13 mouse cellular contexts compared by ENCODE assay signal in genomic region chr7:141508160-141508559, GRCm38 (mm10). TPM values are rescaled to one million over a fixed set of nuclear protein-coding genes. Genes with fewer than 3 reads are reported as not detected.
DNase-seq lines count a peak whose midpoint lies in the region; ATAC-seq lines count a peak whose summit lies in the region.
"Had no signal": no experiment of that assay in that cellular context is flagged by ENCODE, and none has a peak within 500 bp of the region (broad histone marks: within the 10 kb centered on the region; RNA-seq: fewer than 3 reads in every experiment).

No protein-coding gene starts in this region.

- DNase-seq in forebrain, embryonic 14.5 days (ENCODE audit: low spot score) = no peak
- DNase-seq in midbrain, embryonic 10.5 days (ENCODE audit: low spot score) = no peak
- no peak for DNase-seq in midbrain, embryonic 14.5 days
- no peak for DNase-seq in intestine, embryonic 14.5 days (ENCODE audit: low spot score)
- DNase-seq in frontal cortex, postnatal 25 days (ENCODE audit: low spot score in 2 of 2) = no peak
- DNase-seq in natural killer cell, adult 2 months (ENCODE audit: low spot score in 2 of 2) = no peak
- DNase-seq: adrenal gland, adult 8-10 months; cerebellum, adult 18-20 months; kidney, adult 18-20 months; lung, postnatal 14 days had no signal

- no peak overlapping the region for H3K4me3 ChIP-seq in forebrain, embryonic 13.5 days
- H3K4me3 ChIP-seq in forebrain, embryonic 14.5 days (ENCODE audit: low read depth, low read length) = no peak overlapping the region
- H3K4me3 ChIP-seq in midbrain, embryonic 10.5 days = no peak overlapping the region
- H3K4me3 ChIP-seq in midbrain, embryonic 14.5 days (replicated peaks; ENCODE audit: low read depth, low read length) = no peak overlapping the region
- H3K4me3 ChIP-seq in intestine, embryonic 14.5 days (ENCODE audit: low read depth, low read length) = no peak overlapping the region
- H3K4me3 ChIP-seq in liver, embryonic 16.5 days (ENCODE audit: low read depth, low read length) = peak overlapping the region; percentile 77
- H3K4me3 ChIP-seq: embryonic facial prominence, embryonic 15.5 days had no signal

- no peak overlapping the region for H3K4me2 ChIP-seq in forebrain, embryonic 13.5 days
- H3K4me2 ChIP-seq in forebrain, embryonic 14.5 days (ENCODE audit: low read length) = no peak overlapping the region
- H3K4me2 ChIP-seq in midbrain, embryonic 14.5 days (ENCODE audit: low read length) = no peak overlapping the region
- no peak overlapping the region for H3K4me2 ChIP-seq in intestine, embryonic 14.5 days (ENCODE audit: low read length)
- peak overlapping the region; percentile 79 for H3K4me2 ChIP-seq in liver, embryonic 16.5 days (ENCODE audit: low read depth, low read length)
- H3K4me2 ChIP-seq: embryonic facial prominence, embryonic 15.5 days had no signal

- H3K9ac ChIP-seq in forebrain, embryonic 13.5 days = peak overlapping the region; percentile 0; the same call in 1 of the 2 replicates
- H3K9ac ChIP-seq in forebrain, embryonic 14.5 days (ENCODE audit: low read length) = no peak overlapping the region
- no peak overlapping the region for H3K9ac ChIP-seq in midbrain, embryonic 14.5 days (replicated peaks; ENCODE audit: low read length)
- no peak overlapping the region for H3K9ac ChIP-seq in intestine, embryonic 14.5 days (ENCODE audit: low read length)
- peak overlapping the region; percentile 67 for H3K9ac ChIP-seq in liver, embryonic 16.5 days (ENCODE audit: low read depth, low read length)
- H3K9ac ChIP-seq: embryonic facial prominence, embryonic 15.5 days had no signal

- no peak for ATAC-seq in forebrain, embryonic 13.5 days
- ATAC-seq in forebrain, embryonic 14.5 days = no peak
- ATAC-seq in midbrain, embryonic 14.5 days (ENCODE audit: low FRiP score, low TSS enrichment) = no peak
- ATAC-seq in intestine, embryonic 14.5 days (replicated peaks; ENCODE audit: low FRiP score, low TSS enrichment, low read depth) = no peak
- peak; percentile 76 for ATAC-seq in liver, embryonic 16.5 days (ENCODE audit: low read depth)

- H3K36me3 ChIP-seq in forebrain, embryonic 13.5 days (ENCODE audit: poor library complexity, severe bottlenecking) = peaks cover 31% of the 10 kb centered on the region; the same call in 1 of the 2 replicates
- H3K36me3 ChIP-seq in forebrain, embryonic 14.5 days (ENCODE audit: control insufficient read depth, insufficient read depth, low read length) = 0 out of 2 replicates have a peak, but pooled peaks cover 8% of the 10 kb centered on the region
- peaks cover 20% of the 10 kb centered on the region for H3K36me3 ChIP-seq in midbrain, embryonic 10.5 days
- H3K36me3 ChIP-seq in midbrain, embryonic 14.5 days (ENCODE audit: control insufficient read depth, insufficient read depth, low read length) = peaks cover 24% of the 10 kb centered on the region; the same call in 1 of the 2 replicates
- no peaks in the 10 kb centered on the region for H3K36me3 ChIP-seq in intestine, embryonic 14.5 days (ENCODE audit: control insufficient read depth, insufficient read depth, low read length)
- H3K36me3 ChIP-seq in liver, embryonic 16.5 days (ENCODE audit: control insufficient read depth, insufficient read depth) = peaks cover 30% of the 10 kb centered on the region

- H3K27ac ChIP-seq in forebrain, embryonic 13.5 days = peak overlapping the region; percentile 0
- no peak overlapping the region for H3K27ac ChIP-seq in forebrain, embryonic 14.5 days (ENCODE audit: low read depth, low read length)
- peak overlapping the region; percentile 77 for H3K27ac ChIP-seq in midbrain, embryonic 10.5 days (replicated peaks)
- H3K27ac ChIP-seq in midbrain, embryonic 14.5 days (replicated peaks; ENCODE audit: low read depth, low read length) = no peak overlapping the region; the same call in 1 of the 2 replicates
- H3K27ac ChIP-seq in intestine, embryonic 14.5 days (ENCODE audit: low read depth) = 0 out of 2 replicates have a peak overlapping the region, but pooled peaks have one; percentile 29
- H3K27ac ChIP-seq in liver, embryonic 16.5 days (ENCODE audit: low read length) = peak overlapping the region; percentile 95
- H3K27ac ChIP-seq: embryonic facial prominence, embryonic 15.5 days had no signal

- no peaks in the 10 kb centered on the region for H3K4me1 ChIP-seq in forebrain, embryonic 13.5 days
- no peaks in the 10 kb centered on the region for H3K4me1 ChIP-seq in forebrain, embryonic 14.5 days (ENCODE audit: control insufficient read depth, insufficient read depth, low read length)
- peaks cover 30% of the 10 kb centered on the region for H3K4me1 ChIP-seq in midbrain, embryonic 10.5 days
- H3K4me1 ChIP-seq in midbrain, embryonic 14.5 days (ENCODE audit: control insufficient read depth, insufficient read depth, low read length) = no peaks in the 10 kb centered on the region
- no peaks in the 10 kb centered on the region for H3K4me1 ChIP-seq in intestine, embryonic 14.5 days (replicated peaks; ENCODE audit: control insufficient read depth, insufficient read depth, low read length)
- H3K4me1 ChIP-seq in liver, embryonic 16.5 days (ENCODE audit: control insufficient read depth, low read depth, low read length) = peaks cover 26% of the 10 kb centered on the region
- H3K4me1 ChIP-seq: embryonic facial prominence, embryonic 15.5 days had no signal

- no peaks in the 10 kb centered on the region for H3K27me3 ChIP-seq in forebrain, embryonic 13.5 days
- no peaks in the 10 kb centered on the region for H3K27me3 ChIP-seq in forebrain, embryonic 14.5 days (replicated peaks; ENCODE audit: control insufficient read depth, insufficient read depth, low read length)
- no peaks in the 10 kb centered on the region for H3K27me3 ChIP-seq in midbrain, embryonic 10.5 days (ENCODE audit: low read depth, poor library complexity, severe bottlenecking)
- H3K27me3 ChIP-seq in midbrain, embryonic 14.5 days (ENCODE audit: control insufficient read depth, insufficient read depth, low read length) = no peaks in the 10 kb centered on the region
- no peaks in the 10 kb centered on the region for H3K27me3 ChIP-seq in intestine, embryonic 14.5 days (replicated peaks; ENCODE audit: control insufficient read depth, insufficient read depth, low read length)
- H3K27me3 ChIP-seq in liver, embryonic 16.5 days (ENCODE audit: control insufficient read depth, insufficient read depth, low read depth, low read length) = no peaks in the 10 kb centered on the region
- H3K27me3 ChIP-seq: embryonic facial prominence, embryonic 15.5 days had no signal

- no peaks in the 10 kb centered on the region for H3K9me3 ChIP-seq in forebrain, embryonic 13.5 days (replicated peaks)
- H3K9me3 ChIP-seq in forebrain, embryonic 14.5 days (replicated peaks; ENCODE audit: control insufficient read depth, low read length) = no peaks in the 10 kb centered on the region
- no peaks in the 10 kb centered on the region for H3K9me3 ChIP-seq in midbrain, embryonic 10.5 days (replicated peaks)
- no peaks in the 10 kb centered on the region for H3K9me3 ChIP-seq in midbrain, embryonic 14.5 days (ENCODE audit: control insufficient read depth, low read length)
- H3K9me3 ChIP-seq in intestine, embryonic 14.5 days (ENCODE audit: control insufficient read depth, low read length) = no peaks in the 10 kb centered on the region
- no peaks in the 10 kb centered on the region for H3K9me3 ChIP-seq in liver, embryonic 16.5 days (replicated peaks; ENCODE audit: control insufficient read depth, low read length)
- H3K9me3 ChIP-seq: embryonic facial prominence, embryonic 15.5 days had no signal

RNA-seq across cellular contexts. Expression of gene Chid1, which starts 31.5 kb away (rescaled TPM):
- polyA plus RNA-seq in forebrain, embryonic 13.5 days (2015; fragmentation: Nextera tagmentation; extraction: Ambion mirVana) = 24.3 and 31.8 TPM in 2 replicates
- polyA plus RNA-seq in forebrain, embryonic 14.5 days (2014; fragmentation: Nextera tagmentation; extraction: Ambion mirVana) = 32.7 and 37.1 TPM in 2 replicates
- 25.0 and 29.4 TPM in 2 replicates for polyA plus RNA-seq in midbrain, embryonic 10.5 days (2016; fragmentation: Nextera tagmentation; extraction: Ambion mirVana)
- 37.9 and 40.2 TPM in 2 replicates for polyA plus RNA-seq in midbrain, embryonic 14.5 days (2014; fragmentation: Nextera tagmentation; extraction: Ambion mirVana)
- 39.0 and 42.1 TPM in 2 replicates for polyA plus RNA-seq in intestine, embryonic 14.5 days (2014; fragmentation: Nextera tagmentation; extraction: Ambion mirVana)
- polyA plus RNA-seq in liver, embryonic 16.5 days (2015; fragmentation: Nextera tagmentation; extraction: Ambion mirVana) = 25.3 and 26.6 TPM in 2 replicates

RNA-seq across cellular contexts. Expression of gene Tspan4, which starts 33.1 kb away (rescaled TPM):
- polyA plus RNA-seq in forebrain, embryonic 13.5 days (2015; fragmentation: Nextera tagmentation; extraction: Ambion mirVana) = 18.0 and 20.0 TPM in 2 replicates
- 29.9 and 30.9 TPM in 2 replicates for polyA plus RNA-seq in forebrain, embryonic 14.5 days (2014; fragmentation: Nextera tagmentation; extraction: Ambion mirVana)
- polyA plus RNA-seq in midbrain, embryonic 10.5 days (2016; fragmentation: Nextera tagmentation; extraction: Ambion mirVana) = 33.3 and 38.7 TPM in 2 replicates
- 35.2 and 36.4 TPM in 2 replicates for polyA plus RNA-seq in midbrain, embryonic 14.5 days (2014; fragmentation: Nextera tagmentation; extraction: Ambion mirVana)
- polyA plus RNA-seq in intestine, embryonic 14.5 days (2014; fragmentation: Nextera tagmentation; extraction: Ambion mirVana) = 75.1 and 83.9 TPM in 2 replicates
- 46.1 and 47.2 TPM in 2 replicates for polyA plus RNA-seq in liver, embryonic 16.5 days (2015; fragmentation: Nextera tagmentation; extraction: Ambion mirVana)

RNA-seq across cellular contexts. Expression of gene Polr2l, which starts 33.2 kb away (rescaled TPM):
- 76.5 and 89.5 TPM in 2 replicates for polyA plus RNA-seq in forebrain, embryonic 13.5 days (2015; fragmentation: Nextera tagmentation; extraction: Ambion mirVana)
- polyA plus RNA-seq in forebrain, embryonic 14.5 days (2014; fragmentation: Nextera tagmentation; extraction: Ambion mirVana) = 72.2 and 79.3 TPM in 2 replicates
- 82.1 and 85.0 TPM in 2 replicates for polyA plus RNA-seq in midbrain, embryonic 10.5 days (2016; fragmentation: Nextera tagmentation; extraction: Ambion mirVana)
- 75.1 and 93.3 TPM in 2 replicates for polyA plus RNA-seq in midbrain, embryonic 14.5 days (2014; fragmentation: Nextera tagmentation; extraction: Ambion mirVana)
- 67.7 and 73.4 TPM in 2 replicates for polyA plus RNA-seq in intestine, embryonic 14.5 days (2014; fragmentation: Nextera tagmentation; extraction: Ambion mirVana)
- polyA plus RNA-seq in liver, embryonic 16.5 days (2015; fragmentation: Nextera tagmentation; extraction: Ambion mirVana) = 36.4 and 39.2 TPM in 2 replicates

RNA-seq across cellular contexts. Expression of gene Cd151, which starts 41.0 kb away (rescaled TPM):
- 12.0 and 14.3 TPM in 2 replicates for polyA plus RNA-seq in forebrain, embryonic 13.5 days (2015; fragmentation: Nextera tagmentation; extraction: Ambion mirVana)
- 56.8 and 60.4 TPM in 2 replicates for polyA plus RNA-seq in forebrain, embryonic 14.5 days (2014; fragmentation: Nextera tagmentation; extraction: Ambion mirVana)
- 17.3 and 17.6 TPM in 2 replicates for polyA plus RNA-seq in midbrain, embryonic 10.5 days (2016; fragmentation: Nextera tagmentation; extraction: Ambion mirVana)
- 43.8 and 44.1 TPM in 2 replicates for polyA plus RNA-seq in midbrain, embryonic 14.5 days (2014; fragmentation: Nextera tagmentation; extraction: Ambion mirVana)
- polyA plus RNA-seq in intestine, embryonic 14.5 days (2014; fragmentation: Nextera tagmentation; extraction: Ambion mirVana) = 73.4 and 73.5 TPM in 2 replicates
- polyA plus RNA-seq in liver, embryonic 16.5 days (2015; fragmentation: Nextera tagmentation; extraction: Ambion mirVana) = 5.3 and 6.9 TPM in 2 replicates

RNA-seq across cellular contexts. Expression of gene Cracr2b, which starts 47.3 kb away (rescaled TPM):
- 3.2 and 6.0 TPM in 2 replicates for polyA plus RNA-seq in forebrain, embryonic 13.5 days (2015; fragmentation: Nextera tagmentation; extraction: Ambion mirVana)
- 3.0 and 4.3 TPM in 2 replicates for polyA plus RNA-seq in forebrain, embryonic 14.5 days (2014; fragmentation: Nextera tagmentation; extraction: Ambion mirVana)
- 4.1 and 6.9 TPM in 2 replicates for polyA plus RNA-seq in midbrain, embryonic 10.5 days (2016; fragmentation: Nextera tagmentation; extraction: Ambion mirVana)
- polyA plus RNA-seq in midbrain, embryonic 14.5 days (2014; fragmentation: Nextera tagmentation; extraction: Ambion mirVana) = 3.8 and 4.6 TPM in 2 replicates
- 13.8 and 14.0 TPM in 2 replicates for polyA plus RNA-seq in intestine, embryonic 14.5 days (2014; fragmentation: Nextera tagmentation; extraction: Ambion mirVana)
- polyA plus RNA-seq in liver, embryonic 16.5 days (2015; fragmentation: Nextera tagmentation; extraction: Ambion mirVana) = 3.7 and 4.8 TPM in 2 replicates

Comparison
In these comparisons a context has a peak if more than half of its experiments do, and no peak if none do; other contexts are left out.
1. H3K27ac ChIP-seq: peak in forebrain, embryonic 13.5 days (single experiment), midbrain, embryonic 10.5 days (single experiment), intestine, embryonic 14.5 days (single experiment) and liver, embryonic 16.5 days (single experiment); none in forebrain, embryonic 14.5 days (single experiment) and midbrain, embryonic 14.5 days (single experiment).
2. H3K9ac ChIP-seq: peak in forebrain, embryonic 13.5 days (single experiment) and liver, embryonic 16.5 days (single experiment); none in forebrain, embryonic 14.5 days (single experiment), midbrain, embryonic 14.5 days (single experiment) and intestine, embryonic 14.5 days (single experiment).